Mouse (Mus musculus): Measurements from ENCODE around the gene Tox3.

DNA sequence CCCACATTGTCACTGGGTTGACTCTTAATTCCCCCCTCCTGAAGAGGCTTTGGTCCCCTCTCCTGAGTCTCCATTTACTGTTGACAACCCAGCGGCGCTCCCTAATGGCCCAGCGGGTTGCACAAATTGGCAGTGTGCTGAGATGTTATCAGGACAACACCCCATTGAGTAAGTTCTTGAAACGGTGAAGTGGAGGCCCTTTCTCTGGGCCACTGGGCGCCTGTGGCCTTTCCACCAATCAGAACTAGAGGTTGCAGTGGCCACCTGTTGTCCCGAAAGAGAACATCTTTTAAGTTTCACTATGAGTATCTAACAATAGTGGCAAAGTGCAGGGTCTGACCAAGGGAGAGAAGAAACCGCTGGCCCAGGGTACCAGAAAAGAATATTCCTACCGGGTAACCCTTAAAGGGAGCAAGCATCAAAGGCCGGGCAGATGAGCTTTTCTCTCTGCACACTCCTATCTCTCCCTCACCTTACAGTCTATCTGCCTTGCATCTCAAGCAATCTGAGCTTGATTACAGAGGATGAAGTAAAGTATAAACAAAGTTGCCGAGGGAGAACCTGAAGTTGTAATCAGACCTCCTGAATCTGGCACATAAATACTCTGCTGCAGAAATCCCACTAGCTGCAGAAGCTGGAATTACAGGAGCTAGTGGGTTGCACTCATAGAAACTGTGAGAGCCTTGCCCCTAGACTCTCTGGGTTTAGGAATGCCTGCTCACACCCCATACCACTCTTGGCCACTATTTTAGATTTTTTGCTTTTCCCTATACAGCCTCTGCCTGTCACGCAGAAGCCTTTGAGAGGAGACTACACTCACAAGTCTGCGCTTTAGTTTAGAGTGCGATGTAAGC is 1.8 kb upstream of the Tox3 start:
- TF ChIP-seq POLR2A (IDR thresholded peaks at IDR 0.05; ENCODE audit: low read depth, low read length) (no peak), CTCF (IDR thresholded peaks at IDR 0.05; ENCODE audit: extremely low read depth, insufficient read length, insufficient replicate concordance, low read depth, low read length) (no peak)

All from small intestine, adult 2 months (tissue).